Mouse (Mus musculus) myocyte (in vitro differentiated cells): ENCODE data around the gene Wasf1. TPM values are rescaled to one million over a fixed set of nuclear protein-coding genes. Genes with fewer than 3 reads are reported as not detected.

Experiments used
- H3K27me3 ChIP-seq: one replicate; pipeline ENCODE4 v1.6.1; 2011; ENCODE audit not compliant: control insufficient read depth, insufficient read depth, insufficient read length
- H3K36me3 ChIP-seq: one replicate; pipeline ENCODE4 v1.6.1; 2011; ENCODE audit not compliant: control insufficient read depth, insufficient read depth
- H3K4me2 ChIP-seq: one replicate; pipeline ENCODE4 v1.6.1; 2011; ENCODE audit warnings: low read depth, control low read depth
- H3K4me3 ChIP-seq: one replicate; pipeline ENCODE4 v1.5.1; 2011; ENCODE audit warnings: mild to moderate bottlenecking, control low read depth, moderate library complexity
- H3K79me2 ChIP-seq: one replicate; pipeline ENCODE4 v1.6.1; 2011; ENCODE audit not compliant: control insufficient read depth, insufficient read depth
- H3ac ChIP-seq: one replicate; pipeline ENCODE4 v1.6.1; 2011; ENCODE audit not compliant: control insufficient read depth, insufficient read length
- CEBPB ChIP-seq: IDR thresholded peaks from 2 replicates; pipeline ENCODE4 v1.6.1; 2011; ENCODE audit warnings: mild to moderate bottlenecking, moderate library complexity; ENCODE audit not compliant: poor library complexity, insufficient read depth, severe bottlenecking
- E2F4 ChIP-seq: IDR thresholded peaks from one replicate; pipeline ENCODE4 v1.6.1; 2011; ENCODE audit warnings: mild to moderate bottlenecking, control low read depth, moderate library complexity; ENCODE audit not compliant: insufficient read depth
- MAX ChIP-seq: IDR thresholded peaks from one replicate; pipeline ENCODE4 v1.6.1; 2011; ENCODE audit warnings: low read depth, mild to moderate bottlenecking, control low read depth
- MYOD1 ChIP-seq, 3 experiments: IDR thresholded peaks; one replicate each; pipeline ENCODE4 v1.6.1; 2011; ENCODE audit warnings: control low read depth in 2 of 3, low read depth in 2 of 3, mild to moderate bottlenecking in 2 of 3, moderate library complexity in 1 of 3; ENCODE audit not compliant: insufficient read length in 2 of 3, control insufficient read depth in 1 of 3
- MYOG ChIP-seq, 3 experiments: IDR thresholded peaks; one replicate each; pipeline ENCODE4 v1.6.1; 2011; ENCODE audit warnings: control low read depth in 2 of 3, low read depth in 2 of 3, mild to moderate bottlenecking in 2 of 3; ENCODE audit not compliant: insufficient read length in 2 of 3, control insufficient read depth in 1 of 3, insufficient read depth in 1 of 3
- POLR2A ChIP-seq: IDR thresholded peaks from one replicate; pipeline ENCODE4 v1.6.1; 2011; ENCODE audit warnings: low read depth, mild to moderate bottlenecking, control low read depth, moderate library complexity; ENCODE audit not compliant: insufficient read length
- POLR2AphosphoS2 ChIP-seq: IDR thresholded peaks from one replicate; pipeline ENCODE4 v1.6.1; 2011; ENCODE audit warnings: low read depth, control low read depth; ENCODE audit not compliant: insufficient read length
- REST ChIP-seq: IDR thresholded peaks from one replicate; pipeline ENCODE4 v1.6.1; 2011; ENCODE audit warnings: mild to moderate bottlenecking, control low read depth, moderate library complexity; ENCODE audit not compliant: insufficient read depth, insufficient read length
- SRF ChIP-seq: IDR thresholded peaks from one replicate; pipeline ENCODE4 v1.6.1; 2011; ENCODE audit warnings: low read depth; ENCODE audit not compliant: control insufficient read depth, insufficient read length
- TCF12 ChIP-seq: IDR thresholded peaks from one replicate; pipeline ENCODE4 v1.6.1; 2011; ENCODE audit warnings: mild to moderate bottlenecking, control low read depth; ENCODE audit not compliant: poor library complexity, insufficient read depth, severe bottlenecking
- TCF3 ChIP-seq: IDR thresholded peaks from one replicate; pipeline ENCODE4 v1.6.1; 2011; ENCODE audit warnings: low read depth, control low read depth; ENCODE audit not compliant: insufficient read length
- USF1 ChIP-seq: IDR thresholded peaks from one replicate; pipeline ENCODE4 v1.6.1; 2011; ENCODE audit warnings: low read depth, mild to moderate bottlenecking, control low read depth, moderate library complexity
- polyA plus RNA-seq: library from polyadenylated mRNA; unstranded; fragments of >200 nt; fragmentation: generic; extraction: Trizol; gene quantifications from one replicate; pipeline ENCODE4 v1.2.1, GENCODE M21; 2012; ENCODE audit warnings: missing spikeins

Gene Wasf1
- polyA plus RNA-seq, 1 experiment: 6.3 TPM

DNA sequence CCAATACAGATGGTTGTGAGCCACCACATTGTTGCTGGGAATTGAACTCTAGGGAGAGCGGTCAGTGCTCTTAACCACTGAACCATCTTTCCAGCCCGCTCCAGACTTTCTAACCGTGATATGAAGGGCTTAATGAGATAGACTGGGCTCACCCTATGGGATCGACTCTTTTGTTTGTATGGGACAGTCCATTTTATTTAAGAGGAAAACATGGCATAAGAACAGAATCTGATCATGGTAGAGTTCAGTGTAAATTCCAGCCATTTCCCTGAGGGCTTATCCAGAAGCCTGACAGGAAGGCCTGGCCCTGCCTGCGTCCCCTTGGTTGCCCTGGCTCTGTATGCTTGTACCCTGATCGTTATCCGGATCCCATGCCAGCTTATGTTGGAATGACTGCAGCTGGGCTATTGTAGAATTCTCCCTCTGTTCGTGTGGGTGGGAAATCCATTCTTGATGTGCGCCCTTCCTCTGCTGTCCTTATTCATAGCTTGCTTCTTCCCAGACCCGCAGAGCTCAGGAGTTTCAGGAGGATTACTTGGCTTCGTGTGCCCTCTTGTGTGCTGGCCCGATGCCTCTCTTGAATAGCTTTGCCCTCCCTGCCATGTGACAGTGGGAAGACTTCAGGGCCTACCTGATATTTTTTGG lies 87.4 kb downstream of the Wasf1 start:
- TF ChIP-seq POLR2A (no peak), POLR2AphosphoS2 (no peak), E2F4 (no peak), TCF3 (no peak)
- H3K79me2 ChIP-seq: no peaks in the 10 kb centered on the region
- H3K36me3 ChIP-seq: no peaks in the 10 kb centered on the region
- no peak overlapping the region for H3ac ChIP-seq
- H3K4me3 ChIP-seq: no peak overlapping the region
- peaks cover 16% of the 10 kb centered on the region for H3K27me3 ChIP-seq
- H3K4me2 ChIP-seq: no peak overlapping the region

DNA sequence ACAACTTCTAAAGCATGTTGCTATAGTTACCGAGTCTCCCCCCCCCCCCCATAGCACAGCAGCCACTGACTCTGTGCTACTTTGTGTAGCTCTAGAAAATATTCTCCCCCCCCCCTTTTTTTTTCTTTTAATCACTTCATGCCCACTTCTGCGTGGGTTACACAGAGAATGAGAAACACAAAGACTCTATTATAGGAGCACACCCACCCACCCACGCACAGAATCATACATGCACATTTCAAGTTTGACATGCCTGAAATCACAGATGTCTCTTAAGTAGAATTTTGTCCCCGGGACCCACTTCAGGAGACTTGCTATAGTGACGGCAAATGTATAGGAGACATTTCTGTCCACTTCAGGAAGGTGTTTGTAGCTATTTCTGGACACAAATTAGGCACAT lies 88.0 kb downstream of the Wasf1 start:
- H3K79me2 ChIP-seq: no peaks in the 10 kb centered on the region
- TF ChIP-seq SRF (no peak), E2F4 (no peak), USF1 (no peak), MYOG (IDR thresholded peaks at IDR 0.05; ENCODE audit: control insufficient read depth in 1 of 3, insufficient read depth in 1 of 3, insufficient read length in 2 of 3, low read depth in 2 of 3) (no peak), POLR2AphosphoS2 (no peak), TCF3 (no peak), POLR2A (no peak), REST (no peak), TCF12 (no peak), MAX (no peak), MYOD1 (IDR thresholded peaks at IDR 0.05; ENCODE audit: control insufficient read depth in 1 of 3, insufficient read length in 2 of 3, low read depth in 2 of 3) (no peak), CEBPB (no peak)

DNA sequence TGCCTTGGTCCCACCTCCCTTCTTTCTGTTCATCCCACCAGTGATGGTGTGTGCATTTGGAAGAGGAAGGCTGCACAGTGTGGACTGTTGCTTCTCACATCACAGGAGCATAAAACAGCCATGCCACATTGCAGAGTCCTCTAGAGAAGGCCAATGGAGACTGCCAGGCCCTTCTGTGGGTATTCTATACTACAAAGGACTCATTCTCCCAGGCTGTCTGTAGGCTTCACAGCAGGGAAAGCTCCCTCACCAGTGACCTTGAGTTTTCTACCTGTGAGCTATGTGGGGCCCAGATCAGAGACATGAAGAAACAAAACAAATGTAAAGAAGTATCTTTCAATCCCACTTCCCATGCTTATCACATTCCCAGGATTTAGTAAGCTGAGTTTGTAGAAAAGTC lies 100.5 kb downstream of the Wasf1 start:
- H3K79me2 ChIP-seq: no peaks in the 10 kb centered on the region
- H3ac ChIP-seq: no peak overlapping the region
- H3K4me2 ChIP-seq: no peak overlapping the region
- no peaks in the 10 kb centered on the region for H3K36me3 ChIP-seq
- no peak for TF ChIP-seq MAX
- H3K4me3 ChIP-seq: no peak overlapping the region
- no peaks in the 10 kb centered on the region for H3K27me3 ChIP-seq

More for the DNA sequence above, 88.0 kb downstream of the Wasf1 start:
- no peak overlapping the region for H3K4me3 ChIP-seq
- peaks cover 16% of the 10 kb centered on the region for H3K27me3 ChIP-seq
- no peaks in the 10 kb centered on the region for H3K36me3 ChIP-seq
- H3K4me2 ChIP-seq: no peak overlapping the region
- H3ac ChIP-seq: no peak overlapping the region

DNA sequence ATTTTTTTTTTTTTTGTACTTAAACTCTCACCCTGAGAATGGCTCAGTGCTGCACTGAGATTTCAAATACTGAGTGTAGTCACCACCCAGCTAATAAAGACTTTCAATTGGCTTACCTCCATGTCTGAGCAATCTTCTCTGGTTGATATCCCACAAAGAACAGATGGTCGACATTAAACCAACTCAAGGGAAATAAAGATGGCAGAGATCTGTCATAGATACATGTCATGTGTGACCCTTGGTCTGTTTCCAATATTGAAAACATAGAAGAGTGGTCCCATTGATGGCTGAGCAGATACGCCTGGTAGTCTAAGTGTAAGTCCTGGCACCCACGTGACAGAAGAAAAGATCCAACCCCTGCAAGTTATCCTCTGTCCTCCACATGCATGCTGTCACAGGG lies 101.3 kb downstream of the Wasf1 start:
- TF ChIP-seq MAX: no peak
- TF ChIP-seq POLR2AphosphoS2: no peak
- TF ChIP-seq MYOD1 (IDR thresholded peaks at IDR 0.05; ENCODE audit: control insufficient read depth in 1 of 3, insufficient read length in 2 of 3, low read depth in 2 of 3): no peak
- TF ChIP-seq TCF3: no peak
- no peak for TF ChIP-seq REST
- no peak for TF ChIP-seq E2F4
- no peak for TF ChIP-seq SRF
- no peak for TF ChIP-seq USF1
- no peak overlapping the region for H3K4me2 ChIP-seq
- H3K27me3 ChIP-seq: no peaks in the 10 kb centered on the region
- no peaks in the 10 kb centered on the region for H3K79me2 ChIP-seq
- no peak overlapping the region for H3ac ChIP-seq
- H3K36me3 ChIP-seq: no peaks in the 10 kb centered on the region
- no peak overlapping the region for H3K4me3 ChIP-seq

DNA sequence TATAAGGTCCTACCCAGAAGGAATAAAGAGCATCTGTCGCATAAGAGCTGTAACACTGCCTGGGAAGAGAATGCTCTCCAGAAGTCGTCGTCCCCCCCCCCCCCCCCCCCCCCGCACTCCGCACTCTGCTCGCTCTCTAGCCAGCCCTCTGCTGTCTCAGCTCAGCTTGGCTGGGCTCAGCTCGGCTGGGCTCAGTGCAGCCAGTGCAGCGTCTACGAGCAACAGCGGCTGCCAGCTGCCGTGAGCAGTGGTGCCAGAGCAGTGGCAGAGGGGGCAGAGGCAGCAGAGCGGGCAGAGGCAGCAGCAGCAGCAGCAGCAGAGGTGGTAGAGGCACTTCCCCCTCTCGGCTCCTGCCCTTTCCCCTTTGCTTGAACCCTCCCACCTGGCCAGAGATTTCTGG lies 102.1 kb downstream of the Wasf1 start:
- Histone ChIP-seq H3K27me3 (no peaks in the 10 kb centered on the region), H3K4me2 (no peak overlapping the region), H3K79me2 (no peaks in the 10 kb centered on the region), H3ac (no peak overlapping the region), H3K36me3 (no peaks in the 10 kb centered on the region), H3K4me3 (no peak overlapping the region)
- TF ChIP-seq POLR2A: no peak
- no peak for TF ChIP-seq CEBPB
- no peak for TF ChIP-seq USF1
- no peak for TF ChIP-seq TCF3
- TF ChIP-seq REST: no peak
- no peak for TF ChIP-seq POLR2AphosphoS2
- TF ChIP-seq TCF12: no peak
- TF ChIP-seq MYOD1 (IDR thresholded peaks at IDR 0.05; ENCODE audit: control insufficient read depth in 1 of 3, insufficient read length in 2 of 3, low read depth in 2 of 3): no peak
- no peak for TF ChIP-seq MAX
- TF ChIP-seq MYOG (IDR thresholded peaks at IDR 0.05; ENCODE audit: control insufficient read depth in 1 of 3, insufficient read depth in 1 of 3, insufficient read length in 2 of 3, low read depth in 2 of 3): no peak
- TF ChIP-seq SRF: no peak
- TF ChIP-seq E2F4: no peak

Other genes with a start within 250 kb of the Wasf1 start
- 0.34 TPM for gene Mettl24, start 200.2 kb upstream of the Wasf1 start, polyA plus RNA-seq
- 9.3 TPM for gene Cdc40, start 164 bp upstream of the Wasf1 start, polyA plus RNA-seq
- not detected for gene Gpr6, start 188.8 kb downstream of the Wasf1 start, polyA plus RNA-seq